Mouse (Mus musculus): Measurements from ENCODE around the gene Clec2g.

GRCm38 (mm10) chr6:128941646-128942421, 7.7 kb downstream of the Clec2g start:
- no peak for TF ChIP-seq CTCF (IDR thresholded peaks at IDR 0.05)
- no peak for TF ChIP-seq EP300 (IDR thresholded peaks at IDR 0.05)

Measured in lung, postnatal 0 days (tissue).